Mouse (Mus musculus) intestine, embryonic 15.5 days (tissue): Measurements from ENCODE around the gene Kcnk4. TPM values are rescaled to one million over a fixed set of nuclear protein-coding genes. Genes with fewer than 3 reads are reported as not detected.

Experiments used
- ATAC-seq: fragments of 200-750 bp; cut with Nextera tagmentation; 2 replicates; pipeline ENCODE4 v1.8.0; 2017; ENCODE audit warnings: moderate TSS enrichment, moderate library complexity
- H3K27ac ChIP-seq: fragments of 300-500 bp; sonication (generic); 2 replicates; pipeline ENCODE4 v1.5.1; 2015; ENCODE audit warnings: mild to moderate bottlenecking, inconsistent platforms
- H3K27me3 ChIP-seq: fragments of 300-500 bp; sonication (generic); replicated peaks from 2 replicates; pipeline ENCODE4 v1.6.1; 2015; ENCODE audit warnings: inconsistent platforms
- H3K36me3 ChIP-seq: fragments of 300-500 bp; sonication (generic); 2 replicates; pipeline ENCODE4 v1.6.1; 2015; ENCODE audit warnings: inconsistent platforms
- H3K4me1 ChIP-seq: fragments of 300-500 bp; sonication (generic); replicated peaks from 2 replicates; pipeline ENCODE4 v1.6.1; 2015; ENCODE audit warnings: inconsistent platforms
- H3K4me2 ChIP-seq: fragments of 300-500 bp; sonication (generic); replicated peaks from 2 replicates; pipeline ENCODE4 v1.6.1; 2015; ENCODE audit warnings: mild to moderate bottlenecking, inconsistent platforms
- H3K4me3 ChIP-seq: fragments of 300-500 bp; sonication (generic); replicated peaks from 2 replicates; pipeline ENCODE4 v1.5.1; 2015; ENCODE audit warnings: inconsistent platforms
- H3K9ac ChIP-seq: fragments of 300-500 bp; sonication (generic); 2 replicates; pipeline ENCODE4 v1.6.1; 2015; ENCODE audit warnings: inconsistent platforms
- H3K9me3 ChIP-seq: fragments of 300-500 bp; sonication (generic); 2 replicates; pipeline ENCODE4 v1.6.1; 2016; ENCODE audit warnings: inconsistent platforms
- WGBS: fragments of 180-500 bp; shearing (Covaris S2); methylation state at CpG from one replicate; pipeline ENCODE4 v1.1.7; 2015; 5-methylcytosine and 5-hydroxymethylcytosine counted together
- polyA plus RNA-seq: library from polyadenylated mRNA; unstranded; fragments of >200 nt; fragmentation: Nextera tagmentation; extraction: Ambion mirVana; gene quantifications from 2 replicates; pipeline ENCODE4 v1.2.1, GENCODE M21; 2015

Kcnk4 gene
- polyA plus RNA-seq, 1 experiment from 2014 or later, result 0.40 TPM

GRCm38 (mm10) chr19:6875834-6876233 is 58.5 kb downstream of the Kcnk4 start:
- Histone ChIP-seq H3K36me3 (no peaks in the 10 kb centered on the region), H3K4me1 (no peaks in the 10 kb centered on the region; the same call in 1 of the 2 replicates), H3K9ac (no peak overlapping the region), H3K4me3 (no peak overlapping the region), H3K27me3 (no peaks in the 10 kb centered on the region), H3K9me3 (no peaks in the 10 kb centered on the region), H3K27ac (no peak overlapping the region), H3K4me2 (no peak overlapping the region)
- ATAC-seq, result no peak
- 90% methylated on average over 6 of the region's 6 CpGs for WGBS

- ATAC-seq, result no peak
- Histone ChIP-seq H3K4me2 (no peak overlapping the region), H3K9me3 (no peaks in the 10 kb centered on the region), H3K4me3 (no peak overlapping the region), H3K4me1 (peaks cover 2% of the 10 kb centered on the region), H3K27me3 (no peaks in the 10 kb centered on the region), H3K9ac (no peak overlapping the region), H3K36me3 (no peaks in the 10 kb centered on the region), H3K27ac (no peak overlapping the region)
- 58% methylated on average over 1 of the region's 1 CpGs for WGBS
Observed at GRCm38 (mm10) chr19:6874257-6874656, 60.1 kb downstream of the Kcnk4 start.

Other genes starting within 250 kb of the Kcnk4 start
- gene Rps6ka4, start 93.9 kb downstream of the Kcnk4 start, polyA plus RNA-seq, result 20.8 and 21.0 TPM in 2 replicates
- 1.4 and 1.5 TPM in 2 replicates for gene Ccdc88b, start 76.3 kb downstream of the Kcnk4 start, polyA plus RNA-seq
- 124 TPM in 2 replicates for gene Trmt112, start 24.8 kb downstream of the Kcnk4 start, polyA plus RNA-seq
- 184 and 205 TPM in 2 replicates for gene Prdx5, start 24.4 kb downstream of the Kcnk4 start, polyA plus RNA-seq
- gene Esrra, start 12.7 kb downstream of the Kcnk4 start, polyA plus RNA-seq, result 32.2 and 37.6 TPM in 2 replicates
- gene Catsperz, start 9.1 kb downstream of the Kcnk4 start, polyA plus RNA-seq, result 1.1 and 1.6 TPM in 2 replicates
- gene Bad, start 7.3 kb upstream of the Kcnk4 start, polyA plus RNA-seq, result 70.0 and 72.4 TPM in 2 replicates
- gene Gpr137, start 8.0 kb upstream of the Kcnk4 start, polyA plus RNA-seq, result 20.4 and 25.5 TPM in 2 replicates
- gene Ppp1r14b, start 40.5 kb upstream of the Kcnk4 start, polyA plus RNA-seq, result 177 and 188 TPM in 2 replicates
- 187 and 198 TPM in 2 replicates for gene Plcb3, start 42.0 kb upstream of the Kcnk4 start, polyA plus RNA-seq
- 154 and 170 TPM in 2 replicates for gene Fkbp2, start 46.0 kb upstream of the Kcnk4 start, polyA plus RNA-seq
- 44.0 and 46.7 TPM in 2 replicates for gene Vegfb, start 53.1 kb upstream of the Kcnk4 start, polyA plus RNA-seq
- 22.7 and 27.5 TPM in 2 replicates for gene Dnajc4, start 58.1 kb upstream of the Kcnk4 start, polyA plus RNA-seq
- 20.6 and 23.5 TPM in 2 replicates for gene Nudt22, start 61.6 kb upstream of the Kcnk4 start, polyA plus RNA-seq
- gene Trpt1, start 61.6 kb upstream of the Kcnk4 start, polyA plus RNA-seq, result 6.9 and 9.0 TPM in 2 replicates
- 9.8 and 10.1 TPM in 2 replicates for gene Fermt3, start 85.0 kb upstream of the Kcnk4 start, polyA plus RNA-seq
- gene Stip1, start 105.5 kb upstream of the Kcnk4 start, polyA plus RNA-seq, result 211 and 214 TPM in 2 replicates
- gene Macrod1, start 122.3 kb upstream of the Kcnk4 start, polyA plus RNA-seq, result 11.8 and 11.9 TPM in 2 replicates
- gene Flrt1, start 171.2 kb upstream of the Kcnk4 start, polyA plus RNA-seq, result 1.8 and 2.1 TPM in 2 replicates